Mouse (Mus musculus) ovary, adult 18-20 months (tissue): ENCODE data around the gene Rbms3.

ENCODE experiments used
- DNase-seq: peaks from one replicate; pipeline ENCODE4 v3.0.0; 2022; ENCODE audit warnings: low spot score, mixed read lengths

Rbms3 gene

DNA sequence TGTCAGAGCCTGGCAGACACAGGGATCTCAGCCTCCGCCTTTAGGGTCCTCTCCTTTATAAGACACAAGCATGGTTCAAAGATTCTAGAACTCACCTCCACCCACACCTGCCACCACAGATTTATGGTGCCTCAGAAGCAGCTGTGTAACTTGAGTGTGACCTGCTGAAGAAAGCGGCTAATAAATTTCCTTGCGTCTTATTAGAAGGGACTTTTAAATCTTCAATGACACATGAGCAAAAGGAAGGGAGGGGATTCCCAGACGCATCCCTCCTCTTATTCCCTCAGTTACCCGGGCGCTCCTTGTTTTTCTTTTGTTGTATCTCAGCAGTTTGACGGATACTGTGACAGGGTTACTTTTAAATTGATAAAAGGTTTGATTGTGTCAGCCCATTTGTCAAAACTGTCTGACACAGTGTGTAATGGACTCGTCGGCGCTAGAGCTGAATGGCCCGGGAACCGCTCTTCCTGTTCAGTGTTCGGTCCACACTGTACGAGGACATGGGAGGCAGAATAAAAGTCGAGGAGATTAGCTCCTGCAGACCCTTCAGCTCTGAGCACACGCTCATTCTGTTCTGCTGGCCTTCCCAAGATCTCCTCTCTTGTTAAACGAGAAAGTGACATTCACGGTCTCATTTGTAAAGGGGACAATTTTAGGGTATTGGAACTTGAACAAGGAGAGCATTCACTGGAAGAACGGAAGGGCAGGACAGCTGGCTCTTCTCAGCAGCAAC lies 527.3 kb downstream of the Rbms3 start:
- no peak for DNase-seq

DNA sequence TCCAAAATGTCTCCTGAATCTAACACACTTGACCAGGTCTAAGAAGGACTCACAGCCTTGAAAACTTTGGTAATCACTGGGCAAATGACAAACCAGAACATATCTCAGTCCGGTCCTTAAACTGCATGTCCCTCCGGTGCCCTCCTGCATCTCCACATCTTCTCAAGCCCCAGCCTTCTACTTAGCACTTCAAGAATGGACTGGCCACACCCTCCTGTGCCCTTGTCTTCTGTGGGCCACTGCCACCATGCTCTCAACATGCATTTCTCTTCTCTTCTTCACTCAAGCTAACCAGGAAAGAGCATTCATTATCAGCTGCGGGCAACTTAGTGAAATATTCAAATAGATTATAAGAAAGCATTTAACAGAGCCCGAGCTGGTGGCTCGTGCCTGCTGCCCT lies 529.5 kb downstream of the Rbms3 start:
- no peak for DNase-seq

DNA sequence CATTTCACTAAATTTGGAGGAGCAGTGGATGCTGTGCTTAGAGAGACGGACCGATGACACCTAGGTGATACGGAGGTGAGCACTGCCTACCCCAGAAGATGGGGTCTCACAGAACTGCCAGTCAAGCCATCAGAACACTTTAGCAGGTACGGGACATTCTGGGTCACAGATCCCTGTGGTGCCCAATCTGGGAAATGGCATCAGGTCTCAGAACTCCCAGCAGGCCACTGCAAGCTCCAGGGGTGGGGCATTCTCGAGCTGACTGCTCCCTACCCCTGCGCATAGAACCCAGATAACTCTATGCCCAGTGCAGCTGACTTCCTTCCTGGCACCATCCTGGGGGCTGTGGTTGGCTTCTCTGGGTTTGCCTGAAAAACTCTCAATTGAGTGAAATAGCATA lies 536.2 kb downstream of the Rbms3 start:
- DNase-seq: no peak

DNA sequence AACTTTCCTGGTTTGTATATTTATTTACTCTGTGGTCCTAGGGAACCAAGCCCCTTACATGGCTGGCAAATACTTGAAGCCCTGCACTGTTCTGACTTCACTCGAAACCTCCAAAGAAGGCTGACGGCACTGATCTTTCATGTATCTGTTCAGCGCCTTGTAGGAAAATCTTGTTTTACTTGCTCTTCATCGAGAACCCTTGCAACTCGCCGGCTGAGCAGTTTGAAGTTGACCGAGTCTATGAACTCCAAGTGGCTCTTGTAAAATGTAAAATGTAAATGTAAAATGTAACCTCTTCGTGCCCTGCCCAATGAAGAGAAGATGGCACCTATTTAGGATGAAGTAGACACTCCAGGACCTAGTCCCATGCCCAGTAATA lies 537.5 kb downstream of the Rbms3 start:
- no peak for DNase-seq

DNA sequence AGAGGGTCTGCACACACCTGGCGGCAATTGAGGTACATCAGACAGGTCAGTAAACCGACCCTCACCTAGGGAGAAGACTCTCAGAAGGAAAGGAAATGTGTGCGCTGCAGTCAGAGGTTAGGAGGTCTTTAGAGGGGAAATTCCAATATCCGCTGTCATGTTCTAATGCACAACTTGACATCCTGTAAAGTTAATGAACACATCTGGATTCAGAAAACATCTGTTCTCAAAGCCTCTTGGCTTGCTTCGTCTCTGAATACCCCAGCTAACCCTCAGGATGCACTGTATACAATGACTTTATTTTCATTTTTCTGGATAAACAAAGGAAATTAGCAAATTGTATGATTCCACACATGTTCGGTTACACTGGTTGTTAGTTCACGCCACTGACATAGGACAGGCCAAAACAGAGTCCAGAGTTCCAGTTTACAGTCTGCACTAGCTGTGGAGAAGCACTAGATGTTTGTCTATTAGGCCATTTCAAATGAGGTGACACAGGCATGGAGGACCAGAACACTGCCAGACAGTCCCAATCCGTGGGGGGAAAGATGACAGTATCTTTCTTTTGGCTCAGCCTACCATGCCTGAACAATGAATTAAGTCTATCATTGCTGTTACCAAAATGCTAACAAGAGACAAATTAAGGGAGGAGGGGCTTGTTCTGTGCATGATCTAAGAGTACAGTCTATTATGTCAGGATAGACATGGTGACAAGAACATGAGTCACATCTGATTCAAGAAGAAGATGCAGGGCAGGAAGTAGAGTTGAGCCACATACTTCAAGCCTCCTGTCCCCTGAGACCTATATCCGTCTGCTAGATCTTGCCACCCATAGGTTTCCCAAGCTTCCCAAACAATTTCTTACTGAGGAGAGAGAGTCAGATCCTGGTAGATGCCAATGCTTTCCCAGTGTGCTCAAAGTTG lies 538.2 kb downstream of the Rbms3 start:
- no peak for DNase-seq

DNA sequence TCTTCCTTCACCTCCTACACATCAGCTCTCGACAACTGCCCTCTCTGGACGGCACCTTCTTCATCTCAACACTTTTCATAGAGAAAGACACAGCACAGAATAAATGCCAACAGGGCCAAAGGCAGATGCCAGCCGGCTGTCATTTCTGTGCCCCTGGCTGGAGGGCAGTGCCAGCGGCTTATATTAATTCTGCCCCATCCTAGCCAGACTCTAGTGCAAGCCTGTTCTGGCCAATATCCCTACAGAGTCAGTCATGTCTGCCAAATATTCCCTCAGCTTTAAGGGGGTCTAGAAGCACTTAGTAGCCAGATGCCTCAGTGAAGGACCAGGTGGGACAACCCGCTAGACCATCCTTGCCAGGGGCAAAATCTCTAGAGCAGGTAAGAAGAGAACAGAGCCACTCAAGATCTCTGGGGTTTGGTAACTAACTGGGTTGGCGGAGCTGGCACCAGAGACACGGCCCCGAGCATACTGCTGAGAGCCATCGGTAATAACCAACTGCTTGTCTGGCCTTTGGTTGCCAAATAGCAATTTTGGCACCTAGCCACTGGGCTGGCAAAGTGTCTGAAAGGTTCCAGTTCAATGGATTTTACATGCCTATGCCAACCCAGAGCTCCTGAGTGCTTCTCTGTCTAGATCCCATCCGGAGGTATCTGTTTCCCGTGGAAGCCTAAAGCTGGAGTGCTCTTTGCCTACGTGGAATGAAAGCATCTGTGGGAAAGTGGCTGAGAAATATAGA lies 540.1 kb downstream of the Rbms3 start:
- DNase-seq: no peak

DNA sequence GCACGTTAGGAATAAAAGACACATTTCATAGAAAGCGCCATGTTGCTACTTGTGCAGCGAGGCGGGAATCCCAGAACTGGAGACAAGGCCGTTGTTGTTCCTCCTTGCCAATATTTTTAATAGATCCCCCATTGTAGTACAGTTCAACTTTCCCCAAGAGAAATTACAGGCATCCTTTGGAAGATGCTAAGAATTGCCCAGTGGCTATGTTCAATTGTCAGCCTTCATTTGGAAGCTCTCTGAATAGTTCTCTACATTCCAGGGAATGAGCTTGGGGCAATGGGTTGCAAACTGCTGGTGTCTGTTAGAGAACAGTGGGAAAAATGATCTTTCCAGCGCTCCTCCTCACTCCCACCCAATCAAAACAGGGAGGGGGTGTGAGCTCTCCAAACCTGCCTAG lies 541.4 kb downstream of the Rbms3 start:
- DNase-seq: no peak

DNA sequence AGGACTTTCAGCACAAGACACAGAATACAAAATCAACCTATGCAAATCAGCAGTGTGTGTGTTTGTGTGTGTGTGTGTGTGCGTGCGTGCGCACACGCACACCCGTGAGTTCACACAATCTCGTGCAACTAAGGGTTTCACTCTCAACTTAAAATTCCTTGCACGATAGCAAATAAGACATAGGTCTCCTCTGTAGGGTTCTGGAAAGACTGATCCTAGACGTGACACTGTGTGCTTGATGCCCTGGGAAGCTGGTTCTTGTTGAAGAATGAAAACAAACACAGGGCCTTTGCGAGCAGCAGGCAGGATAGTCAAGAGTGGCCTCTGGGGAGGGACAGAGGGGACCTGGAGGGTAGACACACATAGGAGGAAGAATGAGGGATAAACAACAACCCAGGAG lies 544.0 kb downstream of the Rbms3 start:
- DNase-seq: no peak

DNA sequence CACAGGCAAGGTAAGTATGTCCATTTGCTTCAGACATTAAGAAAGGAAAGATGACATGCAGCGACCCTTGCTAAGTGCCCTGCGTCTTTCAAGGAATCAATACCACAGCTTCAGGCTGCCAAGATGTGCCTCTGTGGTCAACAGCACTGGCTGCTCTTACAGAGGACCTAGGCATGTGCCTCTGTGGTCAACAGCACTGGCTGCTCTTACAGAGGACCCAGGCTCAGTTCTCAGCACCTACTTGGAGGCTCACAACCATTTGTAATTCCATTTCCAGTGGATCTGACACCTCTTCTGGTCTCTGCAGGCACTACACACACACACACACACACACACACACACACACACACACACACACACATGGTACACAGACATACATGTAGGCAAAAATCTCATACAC lies 545.2 kb downstream of the Rbms3 start:
- no peak for DNase-seq

DNA sequence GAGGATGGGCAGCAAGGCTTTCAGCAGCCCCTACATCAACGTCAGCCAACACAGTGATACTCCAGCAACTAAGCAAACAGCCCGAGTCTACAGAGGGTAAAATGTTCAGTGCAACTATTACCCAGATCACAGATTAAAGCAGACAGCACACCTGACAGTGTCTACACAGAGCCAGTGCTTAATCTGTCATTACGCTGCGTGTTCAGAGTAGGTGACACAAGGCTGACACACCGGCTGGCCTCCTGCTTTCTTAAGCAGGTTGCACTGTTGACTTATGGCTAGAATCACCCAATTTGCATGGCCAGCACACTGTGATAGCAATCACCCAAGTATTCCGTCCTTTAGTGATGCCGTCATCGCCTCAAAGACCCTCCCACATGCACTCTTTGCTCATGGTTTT lies 550.2 kb downstream of the Rbms3 start:
- DNase-seq: no peak

DNA sequence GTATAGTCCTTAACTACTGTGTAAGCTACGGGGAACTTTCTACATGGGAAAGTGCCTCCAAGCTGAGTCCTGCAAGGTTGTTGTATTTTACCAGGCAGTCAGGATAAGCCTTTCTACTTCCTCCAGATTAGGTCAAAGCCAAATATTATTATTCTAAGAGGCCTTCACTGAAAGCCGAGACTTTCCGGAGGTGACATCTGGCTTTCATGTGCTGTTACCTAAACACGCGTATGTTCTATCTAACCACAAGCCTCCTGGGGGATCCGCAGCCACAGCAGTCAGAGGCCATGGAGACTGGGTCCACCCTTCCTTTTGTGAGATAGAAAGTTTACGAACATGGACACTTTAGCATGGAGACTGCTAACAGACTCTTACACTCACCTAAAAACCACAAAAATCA lies 552.2 kb downstream of the Rbms3 start:
- no peak for DNase-seq

DNA sequence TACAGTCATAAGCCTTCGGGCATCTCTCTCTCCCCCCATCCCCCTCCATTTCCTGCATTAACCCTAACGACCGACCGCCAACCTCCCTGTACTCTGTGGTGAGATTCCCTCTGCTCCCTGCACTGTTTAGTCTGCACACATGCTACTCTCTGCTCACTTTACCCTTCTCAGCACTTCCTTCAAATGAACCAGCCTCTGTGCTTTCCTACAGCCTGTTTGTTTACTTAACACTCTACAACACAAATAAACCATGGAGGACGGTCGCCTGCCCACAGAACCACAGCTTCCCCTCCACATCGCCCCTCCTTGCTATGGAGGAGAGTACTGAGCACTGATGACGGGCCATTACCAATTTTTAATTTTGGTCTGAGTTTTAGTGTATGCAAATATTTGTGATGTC lies 552.9 kb downstream of the Rbms3 start:
- no peak for DNase-seq

DNA sequence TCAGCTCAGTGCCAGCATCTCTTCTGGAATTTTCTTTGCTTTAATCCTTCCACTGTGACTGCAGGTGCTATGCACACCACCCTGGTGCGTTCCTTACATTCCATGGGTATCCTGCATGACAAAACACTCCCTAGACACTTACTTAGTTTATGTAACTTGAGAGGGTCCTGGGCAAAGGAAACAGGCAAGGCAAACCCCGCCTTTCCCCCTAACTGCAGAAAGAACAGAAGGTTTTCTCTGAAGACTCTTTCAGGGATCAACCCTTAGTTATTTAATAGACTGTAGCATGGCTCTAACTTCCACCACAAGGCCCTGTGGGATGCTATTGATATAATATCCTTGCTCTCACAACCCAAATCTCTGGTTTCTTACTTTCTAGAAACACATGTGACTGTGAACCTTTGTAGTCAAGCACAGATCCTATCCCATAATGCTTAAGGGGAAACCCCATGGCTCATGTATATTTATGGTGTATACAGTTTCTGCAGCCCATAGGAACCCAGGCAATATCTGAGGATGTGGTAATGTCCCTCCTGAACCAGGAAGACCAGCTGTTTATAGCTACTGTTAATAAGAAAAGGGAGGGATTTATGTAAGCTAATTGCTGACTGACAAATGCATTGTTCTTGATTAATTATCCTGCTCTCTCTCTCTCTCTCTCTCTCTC lies 557.1 kb downstream of the Rbms3 start:
- DNase-seq: no peak

DNA sequence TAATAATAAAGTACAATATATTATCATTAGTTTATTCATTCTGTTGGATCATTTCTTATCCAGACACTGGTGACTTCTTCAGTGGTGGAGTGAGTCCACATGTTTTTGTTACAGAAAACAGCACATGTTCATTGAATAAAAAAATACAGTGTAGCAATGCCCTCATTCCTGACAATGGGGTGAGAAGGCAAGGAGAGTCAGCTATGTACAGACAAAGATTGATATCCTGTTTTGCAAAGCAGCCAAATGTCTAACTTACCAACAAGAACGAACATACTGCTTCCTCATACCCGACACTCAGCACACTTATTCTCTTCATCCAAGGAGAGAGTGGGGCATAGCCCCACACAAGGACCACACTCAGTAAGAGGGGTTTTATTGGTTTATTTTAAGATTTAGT lies 559.1 kb downstream of the Rbms3 start:
- DNase-seq: no peak

DNA sequence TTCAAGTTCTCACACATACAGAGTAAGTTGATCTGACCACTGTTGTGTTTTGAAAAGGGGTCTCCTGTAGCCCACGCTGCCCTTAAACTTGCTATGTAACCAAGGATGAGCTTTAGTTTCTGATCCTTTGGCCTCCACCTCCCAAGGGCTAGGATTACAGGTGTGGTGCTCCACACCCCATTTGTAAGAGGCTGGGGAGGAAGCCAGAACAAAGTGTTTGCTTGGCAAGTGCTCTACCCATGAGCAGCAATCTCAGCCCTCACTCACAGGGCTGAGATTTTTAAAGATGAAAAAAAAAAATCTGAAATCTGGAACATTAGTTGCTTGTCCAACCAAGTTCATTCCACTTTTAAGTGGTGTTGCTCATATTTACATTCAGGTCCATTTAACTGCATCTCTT lies 560.5 kb downstream of the Rbms3 start:
- no peak for DNase-seq

DNA sequence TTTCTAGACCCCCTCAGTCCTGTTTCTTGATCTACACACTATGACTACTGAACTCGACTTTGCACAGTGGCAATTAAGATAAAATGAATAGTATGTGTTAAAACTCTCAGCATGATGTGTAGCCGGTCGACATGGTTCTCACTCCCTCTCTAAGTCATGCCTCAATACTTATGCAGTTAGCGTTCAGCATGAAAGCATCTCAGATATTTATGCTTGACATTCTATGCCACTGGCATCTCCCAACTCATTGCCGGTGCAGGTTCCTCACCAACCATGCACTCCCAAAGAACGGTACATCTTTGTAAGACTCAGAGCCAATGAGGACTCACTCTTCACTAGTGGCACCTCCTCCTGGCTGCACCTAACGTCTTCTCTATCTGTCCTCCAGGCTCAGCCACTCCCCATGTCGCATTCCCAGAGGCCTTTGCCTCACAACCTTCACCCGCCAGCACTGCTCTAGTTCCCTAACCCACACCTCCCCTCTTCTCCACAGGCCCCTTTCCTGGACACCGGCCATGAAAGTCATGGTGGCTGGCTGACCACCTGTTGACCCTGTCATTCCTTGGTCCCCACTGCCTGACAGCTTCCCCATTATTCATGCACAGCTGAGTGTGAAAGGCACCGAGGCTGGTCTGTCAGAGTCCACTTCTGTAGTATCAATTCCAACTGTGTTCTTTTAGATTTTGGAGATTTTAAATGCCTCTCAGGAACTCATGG lies 561.9 kb downstream of the Rbms3 start:
- no peak for DNase-seq

DNA sequence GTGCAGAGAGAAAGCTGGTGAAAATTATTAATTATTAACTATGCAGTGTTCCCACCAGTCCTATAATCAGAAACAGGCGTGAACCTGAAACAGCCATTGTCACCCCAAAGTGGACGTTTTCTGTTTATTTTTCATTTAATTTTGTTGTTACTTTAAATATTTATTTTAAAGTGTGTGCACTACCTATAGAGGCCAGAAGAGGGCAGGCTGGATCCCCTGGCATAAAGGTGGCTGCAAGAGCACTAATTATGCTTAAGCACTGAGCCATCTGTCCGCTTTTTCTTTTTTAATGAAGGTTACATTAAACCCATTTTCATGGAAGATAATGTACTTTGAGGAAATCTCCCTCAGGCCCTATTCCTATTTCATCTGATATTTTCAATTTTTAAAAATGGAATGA lies 563.2 kb downstream of the Rbms3 start:
- DNase-seq: no peak

DNA sequence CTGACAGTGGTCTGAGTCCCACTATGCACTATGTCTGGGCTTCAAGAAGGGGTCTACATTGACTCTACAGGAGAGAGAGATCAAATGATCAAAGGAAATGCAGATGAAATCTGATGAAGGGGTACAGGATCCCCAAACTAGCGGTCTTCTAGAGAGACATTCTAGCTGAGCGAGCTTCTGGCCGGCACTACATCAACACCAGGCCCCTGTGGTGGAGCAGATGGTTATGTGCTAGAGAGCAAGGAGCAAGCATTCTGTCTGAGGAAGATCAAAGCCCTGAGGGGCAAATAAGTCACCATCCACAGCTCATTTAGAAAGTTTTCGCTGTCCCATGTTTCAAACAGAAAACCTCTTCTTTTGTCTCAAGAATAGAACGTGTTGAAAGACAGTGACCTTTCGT lies 564.1 kb downstream of the Rbms3 start:
- no peak for DNase-seq

DNA sequence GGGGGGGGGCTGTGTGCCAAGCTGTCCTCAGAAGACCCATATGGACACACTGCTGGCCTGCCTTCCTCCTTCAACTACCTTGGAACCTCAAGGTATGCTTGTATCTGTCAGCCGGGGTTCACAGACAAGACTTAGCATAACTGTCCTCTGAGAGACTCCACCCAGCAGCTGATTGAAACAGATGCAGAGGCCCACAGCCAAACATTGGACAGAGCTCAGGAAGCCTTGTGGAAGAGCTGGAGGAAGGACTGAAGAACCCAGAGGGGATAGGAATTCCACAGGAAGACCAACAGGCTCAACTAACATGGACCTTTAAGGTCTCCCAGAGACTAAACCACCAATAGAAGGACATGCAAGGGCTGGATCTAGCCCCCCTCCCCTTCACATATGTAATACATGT lies 570.1 kb downstream of the Rbms3 start:
- no peak for DNase-seq

DNA sequence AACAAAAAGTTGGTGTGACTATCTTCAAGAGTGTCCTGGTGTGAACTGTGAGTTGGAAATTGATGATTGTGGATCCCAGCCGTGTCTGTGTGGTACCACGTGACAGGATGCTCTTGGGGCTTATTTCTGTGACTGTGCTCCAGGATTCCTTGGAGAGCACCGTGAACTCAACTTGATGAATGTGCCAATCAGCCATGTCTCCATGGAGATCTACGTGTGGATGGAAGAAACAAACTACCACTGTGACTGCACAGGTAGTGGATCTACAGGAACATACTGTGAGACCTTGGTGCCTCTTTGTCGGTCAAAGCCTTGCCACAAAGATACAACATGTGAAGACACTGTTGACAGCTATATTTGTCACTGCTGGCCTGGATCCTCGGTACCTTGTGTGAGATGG lies 570.6 kb downstream of the Rbms3 start:
- DNase-seq: no peak

DNA sequence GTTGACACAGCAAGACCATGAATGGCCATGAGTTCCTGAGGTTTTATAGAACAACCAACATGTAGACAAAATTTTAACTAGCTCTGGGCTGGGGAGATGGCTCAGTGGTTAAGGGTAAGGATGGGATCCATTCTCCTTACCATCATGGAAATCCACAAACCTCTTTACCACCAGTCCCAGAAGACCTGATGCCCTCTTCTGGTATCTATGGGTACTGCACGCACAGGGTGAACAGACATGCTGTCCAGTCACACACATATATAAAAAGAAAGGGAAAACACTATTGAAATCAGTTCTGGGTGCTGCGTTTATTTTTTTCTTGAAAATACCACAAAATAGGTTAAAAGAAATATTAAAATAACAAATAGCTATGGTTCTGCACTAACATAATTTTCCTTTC lies 577.8 kb downstream of the Rbms3 start:
- DNase-seq: no peak

DNA sequence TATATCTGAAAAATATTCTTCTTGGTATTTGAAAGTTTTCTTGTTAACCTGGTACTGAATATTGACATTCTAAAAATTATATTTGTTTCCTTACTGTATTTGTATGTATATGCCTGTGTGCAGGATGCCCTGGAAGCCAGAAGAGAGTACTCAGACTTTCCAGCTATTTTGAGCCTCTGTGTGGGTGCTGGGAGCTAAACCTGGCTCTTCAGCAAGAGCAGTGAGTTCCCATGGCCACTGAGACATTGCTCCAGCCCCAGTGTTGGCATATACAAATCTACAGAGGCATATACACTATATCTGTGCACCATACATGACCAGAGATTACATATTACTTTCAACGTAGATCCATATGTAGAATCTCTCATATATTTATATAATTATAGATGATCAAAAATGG lies 581.1 kb downstream of the Rbms3 start:
- no peak for DNase-seq
